Mouse (Mus musculus): Measurements from ENCODE around the gene Ube2f. TPM values are rescaled to one million over a fixed set of nuclear protein-coding genes. Genes with fewer than 3 reads are reported as not detected.

Ube2f gene
- polyA plus RNA-seq, 1 experiment from 2014 or later: 59.6 TPM

- H3K9me3 ChIP-seq (replicated peaks; ENCODE audit: control insufficient read depth, low read length, poor library complexity, severe bottlenecking): no peaks in the 10 kb centered on the region
- H3K4me2 ChIP-seq (ENCODE audit: low read length): no peak overlapping the region
- no peaks in the 10 kb centered on the region for H3K36me3 ChIP-seq (ENCODE audit: control insufficient read depth, insufficient read depth, low read length)
- ATAC-seq: peak; percentile 88
- 0 out of 2 replicates have a peak overlapping the region, but pooled peaks have one; percentile 10 for H3K9ac ChIP-seq (ENCODE audit: low read depth, low read length)
- H3K4me3 ChIP-seq (ENCODE audit: low read depth, low read length): no peak overlapping the region
- H3K4me1 ChIP-seq (ENCODE audit: control insufficient read depth, insufficient read depth, low read length): peaks cover 4% of the 10 kb centered on the region; the same call in 1 of the 2 replicates
- H3K27ac ChIP-seq (ENCODE audit: low read length): peak overlapping the region; percentile 83
- 73% methylated on average over 6 of the region's 6 CpGs for WGBS
- H3K27me3 ChIP-seq (ENCODE audit: control insufficient read depth, insufficient read depth, low read depth, low read length): no peaks in the 10 kb centered on the region
Measured at GRCm38 (mm10) chr1:91209785-91210184, 40.3 kb upstream of the Ube2f start.

- Histone ChIP-seq H3K9ac (ENCODE audit: low read depth, low read length) (no peak overlapping the region), H3K9me3 (replicated peaks; ENCODE audit: control insufficient read depth, low read length, poor library complexity, severe bottlenecking) (no peaks in the 10 kb centered on the region), H3K4me3 (ENCODE audit: low read depth, low read length) (no peak overlapping the region), H3K4me1 (ENCODE audit: control insufficient read depth, insufficient read depth, low read length) (peaks cover 4% of the 10 kb centered on the region; the same call in 1 of the 2 replicates), H3K4me2 (ENCODE audit: low read length) (no peak overlapping the region), H3K36me3 (ENCODE audit: control insufficient read depth, insufficient read depth, low read length) (no peaks in the 10 kb centered on the region), H3K27me3 (ENCODE audit: control insufficient read depth, insufficient read depth, low read depth, low read length) (no peaks in the 10 kb centered on the region), H3K27ac (ENCODE audit: low read length) (no peak overlapping the region; the same call in none of the 2 replicates)
- WGBS: 94% methylated on average over 1 of the region's 1 CpGs
- no peak for ATAC-seq
Measured at GRCm38 (mm10) chr1:91211099-91211498, 39.0 kb upstream of the Ube2f start.

GRCm38 (mm10) chr1:91211591-91212008 lies 38.5 kb upstream of the Ube2f start:
- WGBS: 70% methylated on average over 7 of the region's 7 CpGs
- Histone ChIP-seq H3K36me3 (ENCODE audit: control insufficient read depth, insufficient read depth, low read length) (no peaks in the 10 kb centered on the region), H3K27ac (ENCODE audit: low read length) (peak overlapping the region; percentile 64), H3K4me2 (ENCODE audit: low read length) (no peak overlapping the region), H3K9me3 (replicated peaks; ENCODE audit: control insufficient read depth, low read length, poor library complexity, severe bottlenecking) (no peaks in the 10 kb centered on the region), H3K4me1 (ENCODE audit: control insufficient read depth, insufficient read depth, low read length) (peaks cover 4% of the 10 kb centered on the region; the same call in 1 of the 2 replicates), H3K27me3 (ENCODE audit: control insufficient read depth, insufficient read depth, low read depth, low read length) (no peaks in the 10 kb centered on the region), H3K4me3 (ENCODE audit: low read depth, low read length) (no peak overlapping the region), H3K9ac (ENCODE audit: low read depth, low read length) (no peak overlapping the region)
- ATAC-seq: no peak

- Histone ChIP-seq H3K4me1 (ENCODE audit: control insufficient read depth, insufficient read depth, low read length) (peaks cover 4% of the 10 kb centered on the region; the same call in 1 of the 2 replicates), H3K4me2 (ENCODE audit: low read length) (no peak overlapping the region), H3K9ac (ENCODE audit: low read depth, low read length) (no peak overlapping the region), H3K27ac (ENCODE audit: low read length) (no peak overlapping the region), H3K27me3 (ENCODE audit: control insufficient read depth, insufficient read depth, low read depth, low read length) (no peaks in the 10 kb centered on the region), H3K4me3 (ENCODE audit: low read depth, low read length) (no peak overlapping the region), H3K9me3 (replicated peaks; ENCODE audit: control insufficient read depth, low read length, poor library complexity, severe bottlenecking) (no peaks in the 10 kb centered on the region), H3K36me3 (ENCODE audit: control insufficient read depth, insufficient read depth, low read length) (no peaks in the 10 kb centered on the region)
- 85% methylated on average over 1 of the region's 1 CpGs for WGBS
- ATAC-seq: no peak
Measured at GRCm38 (mm10) chr1:91215264-91215663, 34.8 kb upstream of the Ube2f start.

- WGBS: 61% methylated on average over 1 of the region's 1 CpGs
- Histone ChIP-seq H3K9ac (ENCODE audit: low read depth, low read length) (no peak overlapping the region), H3K4me3 (ENCODE audit: low read depth, low read length) (no peak overlapping the region), H3K9me3 (replicated peaks; ENCODE audit: control insufficient read depth, low read length, poor library complexity, severe bottlenecking) (no peaks in the 10 kb centered on the region), H3K4me1 (ENCODE audit: control insufficient read depth, insufficient read depth, low read length) (peaks cover 4% of the 10 kb centered on the region; the same call in 1 of the 2 replicates), H3K36me3 (ENCODE audit: control insufficient read depth, insufficient read depth, low read length) (no peaks in the 10 kb centered on the region), H3K27ac (ENCODE audit: low read length) (no peak overlapping the region), H3K27me3 (ENCODE audit: control insufficient read depth, insufficient read depth, low read depth, low read length) (no peaks in the 10 kb centered on the region), H3K4me2 (ENCODE audit: low read length) (no peak overlapping the region)
- ATAC-seq: no peak
Measured at GRCm38 (mm10) chr1:91215981-91216380, 34.1 kb upstream of the Ube2f start.

GRCm38 (mm10) chr1:91216504-91217267 lies 33.4 kb upstream of the Ube2f start:
- 58% methylated on average over 10 of the region's 10 CpGs for WGBS
- Histone ChIP-seq H3K4me2 (ENCODE audit: low read length) (no peak overlapping the region), H3K4me3 (ENCODE audit: low read depth, low read length) (no peak overlapping the region)

GRCm38 (mm10) chr1:91219641-91220321 lies 30.3 kb upstream of the Ube2f start:
- no peaks in the 10 kb centered on the region for H3K4me1 ChIP-seq (ENCODE audit: control insufficient read depth, insufficient read depth, low read length)
- no peak overlapping the region for H3K4me2 ChIP-seq (ENCODE audit: low read length)
- no peak for ATAC-seq
- H3K36me3 ChIP-seq (ENCODE audit: control insufficient read depth, insufficient read depth, low read length): no peaks in the 10 kb centered on the region
- WGBS: 91% methylated on average over 7 of the region's 7 CpGs
- no peaks in the 10 kb centered on the region for H3K27me3 ChIP-seq (ENCODE audit: control insufficient read depth, insufficient read depth, low read depth, low read length)
- no peak overlapping the region for H3K27ac ChIP-seq (ENCODE audit: low read length)
- no peak overlapping the region for H3K9ac ChIP-seq (ENCODE audit: low read depth, low read length)
- H3K4me3 ChIP-seq (ENCODE audit: low read depth, low read length): no peak overlapping the region
- H3K9me3 ChIP-seq (replicated peaks; ENCODE audit: control insufficient read depth, low read length, poor library complexity, severe bottlenecking): no peaks in the 10 kb centered on the region

More at GRCm38 (mm10) chr1:91216504-91217267, 33.4 kb upstream of the Ube2f start:
- no peaks in the 10 kb centered on the region for H3K9me3 ChIP-seq (replicated peaks; ENCODE audit: control insufficient read depth, low read length, poor library complexity, severe bottlenecking)
- ATAC-seq: no peak
- H3K36me3 ChIP-seq (ENCODE audit: control insufficient read depth, insufficient read depth, low read length): no peaks in the 10 kb centered on the region
- peaks cover 4% of the 10 kb centered on the region; the same call in 1 of the 2 replicates for H3K4me1 ChIP-seq (ENCODE audit: control insufficient read depth, insufficient read depth, low read length)
- no peak overlapping the region for H3K9ac ChIP-seq (ENCODE audit: low read depth, low read length)
- H3K27me3 ChIP-seq (ENCODE audit: control insufficient read depth, insufficient read depth, low read depth, low read length): no peaks in the 10 kb centered on the region
- H3K27ac ChIP-seq (ENCODE audit: low read length): no peak overlapping the region

- Histone ChIP-seq H3K9ac (ENCODE audit: low read depth, low read length) (no peak overlapping the region), H3K4me1 (ENCODE audit: control insufficient read depth, insufficient read depth, low read length) (no peaks in the 10 kb centered on the region), H3K27ac (ENCODE audit: low read length) (no peak overlapping the region), H3K27me3 (ENCODE audit: control insufficient read depth, insufficient read depth, low read depth, low read length) (no peaks in the 10 kb centered on the region), H3K9me3 (replicated peaks; ENCODE audit: control insufficient read depth, low read length, poor library complexity, severe bottlenecking) (no peaks in the 10 kb centered on the region), H3K36me3 (ENCODE audit: control insufficient read depth, insufficient read depth, low read length) (no peaks in the 10 kb centered on the region), H3K4me3 (ENCODE audit: low read depth, low read length) (no peak overlapping the region), H3K4me2 (ENCODE audit: low read length) (no peak overlapping the region)
- no peak for ATAC-seq
- 87% methylated on average over 3 of the region's 3 CpGs for WGBS
Measured at GRCm38 (mm10) chr1:91220322-91220672, 29.8 kb upstream of the Ube2f start.

- H3K4me3 ChIP-seq (ENCODE audit: low read depth, low read length): no peak overlapping the region
- no peak overlapping the region for H3K27ac ChIP-seq (ENCODE audit: low read length)
- no peaks in the 10 kb centered on the region for H3K27me3 ChIP-seq (ENCODE audit: control insufficient read depth, insufficient read depth, low read depth, low read length)
- no peak overlapping the region for H3K9ac ChIP-seq (ENCODE audit: low read depth, low read length)
- no peaks in the 10 kb centered on the region for H3K4me1 ChIP-seq (ENCODE audit: control insufficient read depth, insufficient read depth, low read length)
- 71% methylated on average over 4 of the region's 4 CpGs for WGBS
- H3K4me2 ChIP-seq (ENCODE audit: low read length): no peak overlapping the region
- no peak for ATAC-seq
- H3K9me3 ChIP-seq (replicated peaks; ENCODE audit: control insufficient read depth, low read length, poor library complexity, severe bottlenecking): no peaks in the 10 kb centered on the region
- no peaks in the 10 kb centered on the region for H3K36me3 ChIP-seq (ENCODE audit: control insufficient read depth, insufficient read depth, low read length)
Measured at GRCm38 (mm10) chr1:91226562-91226961, 23.5 kb upstream of the Ube2f start.
